Mouse (Mus musculus) heart, postnatal 0 days (tissue): Measurements from ENCODE around the gene Lrrk1. TPM values are rescaled to one million over a fixed set of nuclear protein-coding genes. Genes with fewer than 3 reads are reported as not detected.
A peak's percentile ranks its signal among the peaks of the same experiment; 100 is the strongest.

ENCODE experiments used
- ATAC-seq: fragments of 200-750 bp; cut with Nextera tagmentation; 2 replicates; pipeline ENCODE4 v1.8.0; 2017; ENCODE audit warnings: low read depth, moderate number of reproducible peaks, moderate library complexity; ENCODE audit not compliant: insufficient read depth
- DNase-seq: peaks from one replicate; pipeline ENCODE4 v3.0.0-alpha.2; 2016; ENCODE audit warnings: low spot score
- H3K27ac ChIP-seq: fragments of 300-500 bp; sonication (generic); 2 replicates; pipeline ENCODE4 v1.5.1; 2014; ENCODE audit warnings: low read depth, mild to moderate bottlenecking
- H3K27me3 ChIP-seq: fragments of 300-500 bp; sonication (generic); 2 replicates; pipeline ENCODE4 v1.6.1; 2014; ENCODE audit warnings: low read length, mixed read lengths; ENCODE audit not compliant: control insufficient read depth, insufficient read depth
- H3K36me3 ChIP-seq: fragments of 300-500 bp; sonication (generic); replicated peaks from 2 replicates; pipeline ENCODE4 v1.6.1; 2014; ENCODE audit warnings: low read length, mixed read lengths; ENCODE audit not compliant: control insufficient read depth, insufficient read depth
- H3K4me1 ChIP-seq: fragments of 300-500 bp; sonication (generic); 2 replicates; pipeline ENCODE4 v1.6.1; 2014; ENCODE audit warnings: antibody characterized with exemption; ENCODE audit not compliant: control insufficient read depth, insufficient read depth
- H3K4me2 ChIP-seq: fragments of 300-500 bp; sonication (generic); 2 replicates; pipeline ENCODE4 v1.6.1; 2014; ENCODE audit warnings: low read depth, mild to moderate bottlenecking, low read length, moderate library complexity
- H3K4me3 ChIP-seq: fragments of 300-500 bp; sonication (generic); 2 replicates; pipeline ENCODE4 v1.5.1; 2014; ENCODE audit warnings: low read depth, low read length
- H3K9ac ChIP-seq: fragments of 300-500 bp; sonication (generic); replicated peaks from 2 replicates; pipeline ENCODE4 v1.6.1; 2014; ENCODE audit warnings: low read depth, low read length, mixed read lengths
- H3K9me3 ChIP-seq: fragments of 300-500 bp; sonication (generic); replicated peaks from 2 replicates; pipeline ENCODE4 v1.6.1; 2016; ENCODE audit warnings: low read length; ENCODE audit not compliant: control insufficient read depth
- CTCF ChIP-seq: IDR thresholded peaks from 2 replicates; pipeline ENCODE4 v1.5.1; 2016; ENCODE audit warnings: antibody characterized with exemption, control low read depth, low read depth
- EP300 ChIP-seq: IDR thresholded peaks from 2 replicates; pipeline ENCODE4 v1.6.1; 2016; ENCODE audit warnings: antibody characterized with exemption, low read depth
- WGBS: fragments of 180-500 bp; shearing (Covaris S2); extraction: QIAGEN DNeasy Blood & Tissue Kit; methylation state at CpG from one replicate; pipeline ENCODE4 v1.1.7; 2014; 5-methylcytosine and 5-hydroxymethylcytosine counted together
- polyA plus RNA-seq: library from polyadenylated mRNA; unstranded; fragments of >200 nt; fragmentation: Nextera tagmentation; extraction: Ambion mirVana; gene quantifications from 2 replicates; pipeline ENCODE4 v1.2.1, GENCODE M21; 2015
- total RNA-seq: library from RNA; depleted of rRNA; stranded (reverse); fragments of >200 nt; gene quantifications from 2 replicates; pipeline ENCODE4 v1.2.3, GENCODE M21; 2014; ENCODE audit warnings: low replicate concordance

Lrrk1 gene
- total and polyA plus RNA-seq, 2 experiments from 2014 or later, result 4.1 to 10.3 TPM

- no peaks in the 10 kb centered on the region for H3K36me3 ChIP-seq
- no peaks in the 10 kb centered on the region for H3K9me3 ChIP-seq
- no peaks in the 10 kb centered on the region for H3K27me3 ChIP-seq
- H3K27ac ChIP-seq, result no peak overlapping the region
- WGBS, result 66% methylated on average over 8 of the region's 8 CpGs
- ATAC-seq, result no peak
- no peak overlapping the region for H3K4me3 ChIP-seq
- H3K4me1 ChIP-seq, result 0 out of 2 replicates have a peak, but pooled peaks cover 5% of the 10 kb centered on the region
- no peak for DNase-seq
- no peak for TF ChIP-seq EP300
- TF ChIP-seq CTCF, result no peak
- H3K4me2 ChIP-seq, result no peak overlapping the region
- H3K9ac ChIP-seq, result no peak overlapping the region
These were observed 13.5 kb upstream of the Lrrk1 start for GRCm38 (mm10) chr7:66401605-66402004.

GRCm38 (mm10) chr7:66397288-66397687, 9.1 kb upstream of the Lrrk1 start:
- Histone ChIP-seq H3K4me1 (no peaks in the 10 kb centered on the region), H3K9me3 (no peaks in the 10 kb centered on the region), H3K4me3 (no peak overlapping the region), H3K36me3 (no peaks in the 10 kb centered on the region), H3K27me3 (no peaks in the 10 kb centered on the region), H3K4me2 (no peak overlapping the region), H3K27ac (no peak overlapping the region), H3K9ac (no peak overlapping the region)
- TF ChIP-seq CTCF, result no peak
- no peak for TF ChIP-seq EP300
- ATAC-seq, result no peak
- DNase-seq, result no peak
- WGBS, result 84% methylated on average over 3 of the region's 3 CpGs

GRCm38 (mm10) chr7:66388621-66389532, 727 bp upstream of the Lrrk1 start:
- peaks cover 4% of the 10 kb centered on the region; the same call in 1 of the 2 replicates for H3K4me1 ChIP-seq
- H3K27ac ChIP-seq, result peak overlapping the region; percentile 36; the same call in 1 of the 2 replicates
- ATAC-seq (peak; percentile 76), DNase-seq (peak; percentile 90)
- H3K4me3 ChIP-seq, result peak overlapping the region; percentile 75
- no peaks in the 10 kb centered on the region for H3K9me3 ChIP-seq
- peak overlapping the region; percentile 85 for H3K9ac ChIP-seq
- 8% methylated on average over 28 of the region's 28 CpGs for WGBS
- no peaks in the 10 kb centered on the region for H3K27me3 ChIP-seq
- peak overlapping the region; percentile 98 for H3K4me2 ChIP-seq
- TF ChIP-seq EP300, result no peak
- TF ChIP-seq CTCF, result peak; percentile 91
- H3K36me3 ChIP-seq, result no peaks in the 10 kb centered on the region

- peak overlapping the region; percentile 75 for H3K4me3 ChIP-seq
- WGBS, result 3% methylated on average over 13 of the region's 13 CpGs
- ATAC-seq (no peak), DNase-seq (no peak)
- H3K36me3 ChIP-seq, result no peaks in the 10 kb centered on the region
- H3K27me3 ChIP-seq, result no peaks in the 10 kb centered on the region
- H3K9ac ChIP-seq, result peak overlapping the region; percentile 85
- H3K27ac ChIP-seq, result no peak overlapping the region; the same call in 1 of the 2 replicates
- peaks cover 4% of the 10 kb centered on the region; the same call in 1 of the 2 replicates for H3K4me1 ChIP-seq
- TF ChIP-seq CTCF (no peak), EP300 (no peak)
- peak overlapping the region; percentile 98 for H3K4me2 ChIP-seq
- H3K9me3 ChIP-seq, result no peaks in the 10 kb centered on the region
These were observed 734 bp downstream of the Lrrk1 start for GRCm38 (mm10) chr7:66387419-66387812.

- TF ChIP-seq EP300 (no peak), CTCF (no peak)
- ATAC-seq (no peak), DNase-seq (no peak)
- no peaks in the 10 kb centered on the region for H3K9me3 ChIP-seq
- H3K9ac ChIP-seq, result no peak overlapping the region
- WGBS, result 93% methylated on average over 6 of the region's 6 CpGs
- H3K27ac ChIP-seq, result no peak overlapping the region
- H3K4me1 ChIP-seq, result peaks cover 4% of the 10 kb centered on the region; the same call in 1 of the 2 replicates
- H3K4me2 ChIP-seq, result no peak overlapping the region
- H3K4me3 ChIP-seq, result no peak overlapping the region
- H3K36me3 ChIP-seq, result no peaks in the 10 kb centered on the region
- H3K27me3 ChIP-seq, result no peaks in the 10 kb centered on the region
These were observed 1.7 kb downstream of the Lrrk1 start for GRCm38 (mm10) chr7:66386411-66386810.
